Mouse (Mus musculus) heart, embryonic 14.5 days (tissue): ENCODE measurements around the gene Zc3h12c. TPM values are rescaled to one million over a fixed set of nuclear protein-coding genes. Genes with fewer than 3 reads are reported as not detected.

Experiments used
- ATAC-seq: fragments of 200-750 bp; cut with Nextera tagmentation; 2 replicates; pipeline ENCODE4 v1.8.0; 2017; ENCODE audit warnings: low read depth, moderate TSS enrichment; ENCODE audit not compliant: insufficient number of reproducible peaks, insufficient read depth, low FRiP score
- H3K27ac ChIP-seq, 2 experiments: fragments of 200-500 bp in 1 of 2; fragments of 300-500 bp in 1 of 2; sonication (generic) in 1 of 2; replicated peaks in 1 of 2; 2 replicates each; pipeline ENCODE4 v1.5.1; 2012 to 2014; ENCODE audit warnings: low read depth in 2 of 2, low read length in 2 of 2, control low read depth in 1 of 2, mild to moderate bottlenecking in 1 of 2, mixed read lengths in 1 of 2; ENCODE audit not compliant: control insufficient read depth in 1 of 2, insufficient read depth in 1 of 2
- H3K27me3 ChIP-seq: fragments of 300-500 bp; sonication (generic); 2 replicates; pipeline ENCODE4 v1.6.1; 2014; ENCODE audit warnings: mild to moderate bottlenecking, low read length, control low read depth; ENCODE audit not compliant: control insufficient read depth, insufficient read depth
- H3K36me3 ChIP-seq: fragments of 300-500 bp; sonication (generic); 2 replicates; pipeline ENCODE4 v1.6.1; 2014; ENCODE audit warnings: mild to moderate bottlenecking, control low read depth, low read length, mixed read lengths; ENCODE audit not compliant: control insufficient read depth, insufficient read depth
- H3K4me1 ChIP-seq, 2 experiments: fragments of 200-500 bp in 1 of 2; fragments of 300-500 bp in 1 of 2; sonication (generic) in 1 of 2; 2 replicates each; pipeline ENCODE4 v1.6.1; 2012 to 2014; ENCODE audit warnings: low read length in 2 of 2, control low read depth in 1 of 2, mixed read lengths in 1 of 2; ENCODE audit not compliant: control insufficient read depth in 2 of 2, insufficient read depth in 2 of 2
- H3K4me2 ChIP-seq: fragments of 300-500 bp; sonication (generic); 2 replicates; pipeline ENCODE4 v1.6.1; 2014; ENCODE audit warnings: mild to moderate bottlenecking, low read length
- H3K4me3 ChIP-seq, 2 experiments: fragments of 200-500 bp in 1 of 2; fragments of 300-500 bp in 1 of 2; sonication (generic) in 1 of 2; 2 replicates each; pipeline ENCODE4 v1.5.1; 2012 to 2014; ENCODE audit warnings: low read length in 2 of 2, mild to moderate bottlenecking in 2 of 2, control low read depth in 1 of 2, low read depth in 1 of 2, moderate library complexity in 1 of 2; ENCODE audit not compliant: control insufficient read depth in 1 of 2, insufficient read depth in 1 of 2
- H3K9ac ChIP-seq: fragments of 300-500 bp; sonication (generic); 2 replicates; pipeline ENCODE4 v1.6.1; 2014; ENCODE audit warnings: mild to moderate bottlenecking, low read length
- H3K9me3 ChIP-seq: fragments of 300-500 bp; sonication (generic); 2 replicates; pipeline ENCODE4 v1.6.1; 2016; ENCODE audit warnings: low read length, control low read depth; ENCODE audit not compliant: control insufficient read depth
- WGBS: fragments of 180-500 bp; shearing (Covaris S2); extraction: QIAGEN DNeasy Blood & Tissue Kit; methylation state at CpG from one replicate; pipeline ENCODE4 v1.1.7; 2014; 5-methylcytosine and 5-hydroxymethylcytosine counted together
- polyA plus RNA-seq: library from polyadenylated mRNA; unstranded; fragments of >200 nt; fragmentation: Nextera tagmentation; extraction: Ambion mirVana; gene quantifications from 2 replicates; pipeline ENCODE4 v1.2.1, GENCODE M21; 2014

Gene Zc3h12c
- polyA plus RNA-seq, 1 experiment from 2014 or later: 4.6 TPM

- Histone ChIP-seq H3K27ac (peak overlapping the region in 1 of 2 experiments; percentile 3; a peak in 1 of 4 replicates), H3K4me1 (peaks cover 22 to 37% of the 10 kb centered on the region in 2 experiments), H3K4me2 (no peak overlapping the region), H3K9me3 (no peaks in the 10 kb centered on the region), H3K4me3 (no peak overlapping the region), H3K27me3 (no peaks in the 10 kb centered on the region), H3K36me3 (peaks cover 19% of the 10 kb centered on the region), H3K9ac (no peak overlapping the region)
- no peak for ATAC-seq
- WGBS: 65% methylated on average over 10 of the region's 10 CpGs
Observed at GRCm38 (mm10) chr9:52094471-52094980, 73.8 kb downstream of the Zc3h12c start.

DNA sequence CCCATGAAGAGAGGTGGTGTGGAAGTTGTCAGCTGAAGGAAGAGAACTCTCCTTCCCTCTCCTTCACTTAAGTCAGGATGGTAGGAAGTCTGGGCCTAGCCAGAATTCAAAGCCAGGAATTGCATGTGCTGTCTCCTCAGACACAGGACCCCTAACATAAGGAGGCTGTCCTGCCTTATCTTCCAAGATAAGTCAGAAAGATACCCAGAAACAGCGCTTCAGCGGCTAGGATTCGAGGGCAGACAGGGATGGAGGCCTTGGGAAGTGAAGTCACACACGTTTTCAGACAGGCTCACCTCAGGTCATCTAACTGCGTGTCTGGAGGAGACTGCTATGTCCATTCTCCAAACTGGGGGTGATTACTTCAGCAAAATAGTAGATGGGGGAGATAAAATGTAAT, 74.4 kb downstream of the Zc3h12c start:
- whole genome bisulfite sequencing: 32% methylated on average over 5 of the region's 5 CpGs
- peaks cover 22 to 37% of the 10 kb centered on the region in 2 experiments for H3K4me1 ChIP-seq
- no peaks in the 10 kb centered on the region for H3K9me3 ChIP-seq
- no peak overlapping the region for H3K4me2 ChIP-seq
- no peak for ATAC-seq
- H3K27ac ChIP-seq: peak overlapping the region; percentile 3 to 25; a peak in 2 of 4 replicates
- H3K4me3 ChIP-seq: no peak overlapping the region
- H3K27me3 ChIP-seq: no peaks in the 10 kb centered on the region
- H3K36me3 ChIP-seq: peaks cover 21% of the 10 kb centered on the region
- H3K9ac ChIP-seq: peak overlapping the region; percentile 38; the same call in 1 of the 2 replicates

DNA sequence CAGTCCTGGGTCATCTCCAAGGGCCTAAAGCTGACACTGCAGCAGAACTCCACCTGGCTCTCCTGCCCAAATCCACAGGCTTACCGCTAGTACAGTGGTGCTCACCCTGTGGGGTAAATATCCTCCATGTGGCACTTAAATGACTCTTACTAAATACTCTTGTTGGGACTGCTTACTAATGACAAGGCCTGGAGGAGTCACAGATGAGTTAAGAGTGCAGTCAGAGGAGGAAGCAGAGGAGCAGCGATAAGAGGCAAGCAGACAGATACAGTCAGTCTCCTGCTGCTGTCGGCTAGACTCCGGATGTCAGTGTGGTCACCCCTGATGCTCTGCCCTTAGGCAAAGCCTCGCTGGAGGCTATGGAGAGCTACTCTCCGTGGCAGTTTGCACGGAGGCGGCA, 75.3 kb downstream of the Zc3h12c start:
- peak overlapping the region in 1 of 2 experiments; percentile 3; a peak in 1 of 4 replicates for H3K27ac ChIP-seq

DNA sequence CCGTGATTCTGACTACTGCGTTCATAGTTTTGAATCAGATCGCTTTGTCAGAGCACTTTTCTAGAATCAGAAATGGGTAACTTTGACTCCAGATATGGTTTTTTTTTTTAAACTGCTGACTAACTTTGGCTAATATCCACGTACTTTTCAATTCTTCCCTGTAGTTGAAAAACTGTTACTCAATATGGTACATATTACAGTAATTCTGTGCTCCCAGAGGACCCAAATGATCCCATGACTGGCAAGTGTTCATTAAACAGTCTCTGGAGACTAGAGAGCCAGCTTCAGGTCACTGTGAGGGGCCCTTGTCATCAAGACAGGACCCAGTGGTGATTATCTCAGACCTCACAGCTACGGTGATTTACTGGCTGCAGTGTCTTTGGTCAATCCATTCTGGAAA, 76.1 kb downstream of the Zc3h12c start:
- ATAC-seq: no peak
- Histone ChIP-seq H3K4me3 (no peak overlapping the region), H3K27me3 (no peaks in the 10 kb centered on the region), H3K27ac (no peak overlapping the region), H3K9me3 (no peaks in the 10 kb centered on the region), H3K4me1 (peaks cover 22 to 33% of the 10 kb centered on the region in 2 experiments), H3K9ac (no peak overlapping the region), H3K36me3 (peaks cover 38% of the 10 kb centered on the region), H3K4me2 (no peak overlapping the region)
- 70% methylated on average over 5 of the region's 5 CpGs for WGBS

More for the DNA sequence above, 75.3 kb downstream of the Zc3h12c start:
- no peak overlapping the region for H3K4me2 ChIP-seq
- H3K9me3 ChIP-seq: no peaks in the 10 kb centered on the region
- H3K27me3 ChIP-seq: no peaks in the 10 kb centered on the region
- no peak overlapping the region for H3K9ac ChIP-seq
- peaks cover 22 to 33% of the 10 kb centered on the region in 2 experiments for H3K4me1 ChIP-seq
- peak; percentile 48; the same call in 1 of the 2 replicates for ATAC-seq
- H3K4me3 ChIP-seq: no peak overlapping the region
- H3K36me3 ChIP-seq: peaks cover 30% of the 10 kb centered on the region
- 13% methylated on average over 8 of the region's 8 CpGs for WGBS

DNA sequence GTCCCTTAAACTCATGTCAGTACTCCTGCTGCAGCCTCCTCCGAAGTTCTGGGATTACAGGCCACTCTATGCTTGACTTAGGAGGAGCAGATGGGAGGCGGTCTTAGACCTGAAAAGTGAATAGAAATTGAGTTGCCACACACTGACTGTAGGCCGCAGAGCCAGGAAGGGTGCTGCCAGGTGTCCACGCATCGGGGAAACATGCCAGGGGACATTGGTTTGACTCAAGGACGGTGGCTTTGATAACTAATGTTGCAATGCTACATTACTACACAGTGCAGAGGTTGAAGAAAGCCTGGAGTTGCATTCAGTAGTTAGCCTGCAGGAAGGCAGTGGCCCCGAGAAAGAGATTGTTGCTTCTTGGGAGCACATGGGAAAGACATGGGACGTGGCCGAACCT, 76.6 kb downstream of the Zc3h12c start:
- Histone ChIP-seq H3K4me3 (no peak overlapping the region), H3K27ac (no peak overlapping the region), H3K27me3 (no peaks in the 10 kb centered on the region), H3K36me3 (peaks cover 44% of the 10 kb centered on the region), H3K4me2 (no peak overlapping the region), H3K9me3 (no peaks in the 10 kb centered on the region), H3K9ac (no peak overlapping the region), H3K4me1 (peaks cover 22 to 33% of the 10 kb centered on the region in 2 experiments)
- WGBS: 76% methylated on average over 9 of the region's 9 CpGs
- no peak for ATAC-seq

DNA sequence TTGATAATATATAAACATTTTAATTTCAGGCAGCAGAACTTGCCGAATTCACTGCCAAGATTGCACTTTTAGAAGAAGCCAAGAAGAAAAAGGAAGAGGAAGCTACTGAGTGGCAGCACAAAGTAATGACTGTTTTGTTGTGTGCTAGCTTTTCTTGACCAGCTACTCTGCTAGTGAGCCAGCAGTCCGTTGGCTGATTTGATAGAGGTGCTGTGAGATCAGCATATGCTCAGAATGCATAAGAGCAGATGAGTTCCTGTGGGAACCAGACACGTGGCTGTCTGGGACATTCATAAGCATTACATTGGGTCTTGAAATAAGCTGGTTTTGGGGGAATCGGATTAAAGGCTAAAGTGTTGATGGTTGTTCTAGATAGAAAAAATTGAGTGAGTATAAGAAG, 86.0 kb downstream of the Zc3h12c start:
- Histone ChIP-seq H3K4me2 (no peak overlapping the region), H3K4me1 (no peaks in the 10 kb centered on the region), H3K9ac (no peak overlapping the region), H3K4me3 (no peak overlapping the region), H3K27ac (no peak overlapping the region), H3K36me3 (peaks cover 89% of the 10 kb centered on the region), H3K27me3 (no peaks in the 10 kb centered on the region), H3K9me3 (no peaks in the 10 kb centered on the region)
- 78% methylated on average over 4 of the region's 4 CpGs for WGBS
- ATAC-seq: no peak

DNA sequence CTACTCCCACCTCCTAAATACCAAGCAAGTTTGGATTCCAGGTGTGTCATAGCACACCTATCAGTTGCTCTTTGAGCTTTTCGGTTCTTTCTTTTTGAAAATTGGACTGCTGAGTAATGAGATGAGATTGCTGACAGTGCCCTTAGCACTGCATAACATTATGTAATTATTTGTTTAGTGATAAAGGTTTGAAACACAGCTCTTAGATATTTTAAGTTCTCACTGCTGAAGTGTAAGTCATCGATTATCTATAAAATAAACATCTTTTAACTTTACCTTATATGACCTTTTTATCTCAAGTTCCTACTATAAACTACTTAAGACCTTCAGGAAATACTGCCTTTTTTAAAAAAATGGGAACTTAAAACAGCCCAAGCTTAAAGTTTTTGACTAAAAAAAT, 86.4 kb downstream of the Zc3h12c start:
- no peak overlapping the region for H3K9ac ChIP-seq
- 69% methylated on average over 2 of the region's 2 CpGs for WGBS
- H3K9me3 ChIP-seq: no peaks in the 10 kb centered on the region

DNA sequence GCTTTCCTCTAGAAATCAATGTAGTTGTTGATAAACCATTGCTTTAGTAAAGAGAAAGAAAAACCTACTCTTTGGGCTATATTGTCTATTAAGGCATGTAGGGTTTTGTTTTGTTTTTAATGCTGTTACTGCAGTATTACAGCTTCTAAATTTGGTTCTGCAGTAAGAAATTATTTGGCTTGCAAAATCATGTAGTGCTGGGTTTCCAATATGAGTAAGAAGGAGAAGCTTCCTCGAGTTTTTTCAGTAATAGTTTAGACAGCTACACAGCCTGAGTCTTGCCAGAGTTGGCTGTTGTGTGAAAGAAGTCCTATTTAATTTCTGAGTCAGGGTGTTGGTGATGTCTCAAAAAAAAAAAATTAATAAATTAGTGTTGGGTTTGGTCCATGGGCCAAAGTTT, 90.7 kb downstream of the Zc3h12c start:
- H3K9me3 ChIP-seq: no peaks in the 10 kb centered on the region
- no peak overlapping the region for H3K9ac ChIP-seq
- no peak overlapping the region for H3K27ac ChIP-seq
- no peaks in the 10 kb centered on the region for H3K27me3 ChIP-seq
- no peak overlapping the region for H3K4me3 ChIP-seq
- 90% methylated on average over 1 of the region's 1 CpGs for WGBS
- peaks cover 95% of the 10 kb centered on the region for H3K36me3 ChIP-seq
- no peak overlapping the region for H3K4me2 ChIP-seq
- ATAC-seq: no peak
- H3K4me1 ChIP-seq: no peaks in the 10 kb centered on the region

More for the DNA sequence above, 86.4 kb downstream of the Zc3h12c start:
- no peak for ATAC-seq
- H3K27me3 ChIP-seq: no peaks in the 10 kb centered on the region
- H3K4me3 ChIP-seq: no peak overlapping the region
- H3K4me2 ChIP-seq: no peak overlapping the region
- H3K36me3 ChIP-seq: peaks cover 89% of the 10 kb centered on the region
- H3K27ac ChIP-seq: no peak overlapping the region
- H3K4me1 ChIP-seq: no peaks in the 10 kb centered on the region
